Mouse (Mus musculus): ENCODE data around the gene Tmem117. TPM values are rescaled to one million over a fixed set of nuclear protein-coding genes. Genes with fewer than 3 reads are reported as not detected.

The Tmem117 gene
- 2.5 and 3.2 TPM in 2 replicates for polyA plus RNA-seq (2016; fragmentation: Nextera tagmentation; extraction: Ambion mirVana)

- ATAC-seq (ENCODE audit: insufficient number of reproducible peaks, insufficient read depth, low FRiP score, low TSS enrichment), result peak; percentile 71
- no peak within 1 kb of the TSS for H3K27ac ChIP-seq
- 0 out of 2 replicates have a peak, but pooled peaks cover 3% of the 10 kb centered on the region for H3K4me1 ChIP-seq
- peak within 1 kb of the TSS; percentile 70 for H3K4me3 ChIP-seq
- no peaks in the 10 kb centered on the region for H3K36me3 ChIP-seq
- WGBS, result 2% methylated on average over 61 of the region's 96 CpGs
- peak within 1 kb of the TSS; percentile 77 for H3K9ac ChIP-seq
- peak within 1 kb of the TSS; percentile 100 for H3K4me2 ChIP-seq (replicated peaks)
- H3K27me3 ChIP-seq, result peaks cover 32% of the 10 kb centered on the region
- no peaks in the 10 kb centered on the region for H3K9me3 ChIP-seq
Measured at GRCm38 (mm10) chr15:94628830-94629601, at the start of gene Tmem117. Tmem117 (plus strand) TSS chr15:94629232.

DNA sequence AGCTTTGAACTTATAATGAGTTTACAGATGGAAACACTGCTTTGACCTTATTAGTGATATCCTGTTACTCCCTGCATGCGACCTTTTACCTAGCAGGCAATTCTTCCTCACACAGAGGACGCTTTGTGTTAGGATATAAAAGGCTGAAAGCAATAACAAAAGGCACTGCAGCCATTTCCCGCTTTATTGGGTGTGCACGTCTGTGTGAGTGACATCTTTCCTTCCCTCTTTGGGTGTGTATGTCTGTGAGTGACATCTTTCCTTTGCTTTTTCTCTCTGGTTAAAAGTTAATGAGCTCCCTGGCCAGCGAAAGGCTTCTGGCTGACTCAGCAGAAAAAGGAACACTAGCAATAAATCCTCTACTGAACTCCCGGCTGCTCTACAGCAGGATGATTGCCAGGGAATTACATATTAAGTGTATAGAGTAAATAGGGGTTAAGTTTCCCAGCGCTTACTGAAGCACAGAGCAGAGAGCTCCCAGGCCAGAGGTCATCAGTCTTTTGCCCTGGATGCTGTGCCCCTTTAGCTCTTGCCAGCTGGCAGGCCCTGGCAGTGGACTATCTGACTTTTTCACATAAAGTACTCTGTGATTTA is 46.9 kb upstream of the Tmem117 start:
- Histone ChIP-seq H3K4me3 (no peak overlapping the region), H3K9ac (no peak overlapping the region), H3K9me3 (no peaks in the 10 kb centered on the region), H3K27ac (no peak overlapping the region), H3K36me3 (peaks cover 67% of the 10 kb centered on the region), H3K4me1 (no peaks in the 10 kb centered on the region), H3K27me3 (no peaks in the 10 kb centered on the region), H3K4me2 (replicated peaks) (no peak overlapping the region)
- ATAC-seq (ENCODE audit: insufficient number of reproducible peaks, insufficient read depth, low FRiP score, low TSS enrichment), result no peak
- 63% methylated on average over 7 of the region's 7 CpGs for WGBS

GRCm38 (mm10) chr15:94583153-94583552 is 45.9 kb upstream of the Tmem117 start:
- H3K4me3 ChIP-seq, result no peak overlapping the region
- H3K27ac ChIP-seq, result no peak overlapping the region
- no peak overlapping the region for H3K4me2 ChIP-seq (replicated peaks)
- H3K4me1 ChIP-seq, result peaks cover 4% of the 10 kb centered on the region
- no peaks in the 10 kb centered on the region for H3K27me3 ChIP-seq
- no peak overlapping the region for H3K9ac ChIP-seq
- H3K36me3 ChIP-seq, result peaks cover 64% of the 10 kb centered on the region
- WGBS, result 82% methylated on average over 10 of the region's 10 CpGs
- no peaks in the 10 kb centered on the region for H3K9me3 ChIP-seq
- ATAC-seq (ENCODE audit: insufficient number of reproducible peaks, insufficient read depth, low FRiP score, low TSS enrichment), result no peak

DNA sequence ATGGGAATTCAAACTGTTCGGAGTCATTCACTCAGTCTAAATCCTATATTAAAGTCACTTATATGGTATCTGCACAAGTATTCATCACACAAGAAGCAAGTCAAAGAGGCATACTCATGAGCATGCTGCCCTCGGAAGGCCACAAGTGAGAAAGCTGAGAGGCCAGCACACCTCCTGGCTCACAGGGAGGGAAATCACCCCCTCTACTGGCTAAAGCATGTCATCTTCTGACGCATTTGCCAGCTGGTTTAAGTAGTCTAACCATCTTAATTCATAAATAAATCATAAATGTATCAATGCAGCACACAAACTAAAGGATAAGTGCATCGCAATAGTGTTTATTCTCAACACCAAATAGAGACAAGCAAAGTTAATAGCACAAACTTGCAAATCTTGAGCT is 44.3 kb upstream of the Tmem117 start:
- H3K9ac ChIP-seq, result no peak overlapping the region
- 88% methylated on average over 4 of the region's 4 CpGs for WGBS
- ATAC-seq (ENCODE audit: insufficient number of reproducible peaks, insufficient read depth, low FRiP score, low TSS enrichment), result no peak
- H3K9me3 ChIP-seq, result no peaks in the 10 kb centered on the region
- no peaks in the 10 kb centered on the region for H3K27me3 ChIP-seq
- peaks cover 57% of the 10 kb centered on the region for H3K36me3 ChIP-seq
- peaks cover 9% of the 10 kb centered on the region for H3K4me1 ChIP-seq
- H3K4me3 ChIP-seq, result no peak overlapping the region
- H3K4me2 ChIP-seq (replicated peaks), result no peak overlapping the region
- H3K27ac ChIP-seq, result no peak overlapping the region

DNA sequence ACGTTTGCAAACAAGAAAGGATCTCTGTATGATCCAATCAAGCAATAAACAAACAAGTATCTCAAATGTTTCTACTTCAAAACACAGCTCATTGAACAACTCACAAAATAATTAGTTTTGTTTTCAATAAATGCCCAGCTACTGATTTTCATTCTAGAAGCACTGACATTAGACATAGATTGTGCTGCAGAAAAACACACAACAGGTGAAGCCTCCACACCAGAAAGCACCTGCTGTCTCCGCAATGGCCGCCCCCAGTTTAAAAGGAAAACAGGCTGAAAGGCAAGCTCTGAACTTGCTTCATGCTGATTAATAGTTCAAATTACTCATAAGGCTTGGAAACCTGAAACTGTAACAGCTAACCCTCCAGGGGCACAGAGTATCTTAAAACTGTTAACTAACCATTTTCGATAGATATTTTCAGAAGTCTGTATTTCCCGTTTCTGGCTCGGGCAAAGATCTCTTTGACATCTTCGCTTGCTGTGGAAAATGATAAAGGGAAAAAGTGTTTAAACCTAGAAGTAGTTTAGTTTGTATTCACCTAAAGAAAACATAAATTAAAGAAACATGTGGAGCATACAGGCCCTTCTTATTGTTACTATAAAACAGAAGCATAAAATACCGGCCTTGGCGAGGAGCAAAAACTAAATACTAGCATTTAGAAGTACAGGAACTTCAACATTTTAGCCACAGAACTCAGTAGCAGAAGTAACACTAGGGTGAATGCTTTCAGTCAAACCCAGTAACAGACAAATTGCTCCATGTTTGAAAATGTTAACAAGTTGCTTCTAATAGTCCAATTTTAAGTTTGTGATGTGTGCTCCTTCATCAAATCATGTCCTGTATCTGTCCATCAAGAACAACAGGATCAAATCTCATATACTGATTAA is 41.0 kb upstream of the Tmem117 start:
- no peak for ATAC-seq (ENCODE audit: insufficient number of reproducible peaks, insufficient read depth, low FRiP score, low TSS enrichment)
- Histone ChIP-seq H3K27ac (no peak overlapping the region), H3K4me1 (peaks cover 9% of the 10 kb centered on the region), H3K36me3 (peaks cover 26% of the 10 kb centered on the region), H3K4me2 (replicated peaks) (peak overlapping the region; percentile 71), H3K27me3 (no peaks in the 10 kb centered on the region), H3K9me3 (no peaks in the 10 kb centered on the region), H3K9ac (no peak overlapping the region), H3K4me3 (no peak overlapping the region)
- 81% methylated on average over 9 of the region's 9 CpGs for WGBS

GRCm38 (mm10) chr15:94589219-94590075 is 39.6 kb upstream of the Tmem117 start, which contains the start of gene Twf1:
Twf1 (minus strand) TSS chr15:94589889.
- Histone ChIP-seq H3K9me3 (no peaks in the 10 kb centered on the region), H3K4me2 (replicated peaks) (peak within 1 kb of the TSS; percentile 71), H3K4me3 (peak within 1 kb of the TSS; percentile 96), H3K4me1 (peaks cover 9% of the 10 kb centered on the region), H3K36me3 (peaks cover 12% of the 10 kb centered on the region), H3K27ac (peak within 1 kb of the TSS; percentile 75), H3K9ac (peak within 1 kb of the TSS; percentile 85), H3K27me3 (no peaks in the 10 kb centered on the region)
- ATAC-seq (ENCODE audit: insufficient number of reproducible peaks, insufficient read depth, low FRiP score, low TSS enrichment), result peak; percentile 99
- WGBS, result under 1% methylated on average over 68 of the region's 70 CpGs

GRCm38 (mm10) chr15:94590083-94590482 is 38.9 kb upstream of the Tmem117 start:
- H3K9me3 ChIP-seq, result no peaks in the 10 kb centered on the region
- no peak for ATAC-seq (ENCODE audit: insufficient number of reproducible peaks, insufficient read depth, low FRiP score, low TSS enrichment)
- 11% methylated on average over 8 of the region's 8 CpGs for WGBS
- H3K27ac ChIP-seq, result no peak overlapping the region
- no peaks in the 10 kb centered on the region for H3K27me3 ChIP-seq
- H3K36me3 ChIP-seq, result peaks cover 6% of the 10 kb centered on the region; the same call in 1 of the 2 replicates
- peak overlapping the region; percentile 85 for H3K9ac ChIP-seq
- H3K4me1 ChIP-seq, result peaks cover 9% of the 10 kb centered on the region
- H3K4me2 ChIP-seq (replicated peaks), result peak overlapping the region; percentile 71
- H3K4me3 ChIP-seq, result peak overlapping the region; percentile 96

- H3K4me2 ChIP-seq (replicated peaks), result no peak overlapping the region
- no peak overlapping the region for H3K4me3 ChIP-seq
- no peak overlapping the region for H3K9ac ChIP-seq
- H3K27me3 ChIP-seq, result no peaks in the 10 kb centered on the region
- H3K36me3 ChIP-seq, result no peaks in the 10 kb centered on the region
- H3K9me3 ChIP-seq, result no peaks in the 10 kb centered on the region
- 80% methylated on average over 4 of the region's 4 CpGs for WGBS
- H3K4me1 ChIP-seq, result peaks cover 9% of the 10 kb centered on the region
- H3K27ac ChIP-seq, result no peak overlapping the region
- ATAC-seq (ENCODE audit: insufficient number of reproducible peaks, insufficient read depth, low FRiP score, low TSS enrichment), result no peak
Measured at GRCm38 (mm10) chr15:94591356-94591755, 37.7 kb upstream of the Tmem117 start.

DNA sequence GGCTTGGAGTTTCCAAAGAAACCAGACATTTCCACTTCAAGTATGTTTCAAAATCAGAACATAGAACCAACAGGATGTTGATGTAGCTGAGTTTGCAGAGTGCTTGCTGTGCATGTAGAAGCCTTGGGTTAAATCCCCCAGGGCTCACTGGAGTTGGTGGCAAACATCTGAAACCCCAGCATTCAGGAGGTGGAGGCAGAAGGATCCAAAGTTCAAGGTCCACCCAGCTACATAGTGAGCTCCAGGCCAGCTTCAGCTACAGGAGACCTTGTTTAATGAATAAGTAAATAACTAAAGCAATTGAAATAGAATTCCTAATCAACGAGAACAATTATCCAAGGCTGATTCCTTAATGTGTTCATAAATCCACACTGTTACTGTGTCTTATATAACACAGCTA is 35.4 kb upstream of the Tmem117 start:
- Histone ChIP-seq H3K9ac (no peak overlapping the region), H3K27me3 (no peaks in the 10 kb centered on the region), H3K36me3 (no peaks in the 10 kb centered on the region), H3K4me2 (replicated peaks) (no peak overlapping the region), H3K4me3 (no peak overlapping the region), H3K9me3 (no peaks in the 10 kb centered on the region), H3K4me1 (no peaks in the 10 kb centered on the region; the same call in 1 of the 2 replicates), H3K27ac (no peak overlapping the region)
- ATAC-seq (ENCODE audit: insufficient number of reproducible peaks, insufficient read depth, low FRiP score, low TSS enrichment), result no peak
- 85% methylated on average over 1 of the region's 1 CpGs for whole genome bisulfite sequencing

DNA sequence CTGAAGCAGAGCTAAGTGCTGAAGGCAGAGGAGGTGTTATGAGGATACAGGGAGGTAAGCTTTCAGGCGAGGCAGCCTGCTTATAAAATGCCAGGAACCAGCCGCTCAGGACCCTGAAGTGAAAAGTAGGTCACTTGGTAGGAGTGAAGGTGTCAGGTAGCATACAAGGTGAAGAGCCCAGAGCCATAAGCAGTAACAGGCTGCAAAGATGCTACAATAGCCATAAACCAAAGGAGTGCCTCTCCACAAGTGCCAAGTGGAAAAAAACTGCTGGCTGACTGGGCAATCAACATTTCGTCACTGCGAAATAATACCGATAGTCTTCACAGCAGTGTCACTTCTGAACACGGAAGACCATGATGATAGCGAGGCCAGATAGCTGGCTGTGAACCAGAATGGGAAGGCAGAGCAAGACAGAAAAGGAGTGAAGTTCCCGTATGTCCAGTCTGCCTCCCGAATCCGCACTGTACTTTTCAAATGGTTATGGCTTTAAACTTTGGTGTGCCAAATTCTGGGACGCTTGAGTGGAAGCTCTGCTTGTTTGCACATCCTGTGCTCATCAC is 28.8 kb upstream of the Tmem117 start:
- H3K27me3 ChIP-seq, result no peaks in the 10 kb centered on the region
- WGBS, result 80% methylated on average over 11 of the region's 11 CpGs

More for the DNA sequence above, 28.8 kb upstream of the Tmem117 start:
- no peak for ATAC-seq (ENCODE audit: insufficient number of reproducible peaks, insufficient read depth, low FRiP score, low TSS enrichment)
- H3K4me2 ChIP-seq (replicated peaks), result no peak overlapping the region
- H3K9ac ChIP-seq, result no peak overlapping the region
- H3K4me1 ChIP-seq, result no peaks in the 10 kb centered on the region
- no peak overlapping the region for H3K27ac ChIP-seq
- H3K9me3 ChIP-seq, result no peaks in the 10 kb centered on the region
- H3K36me3 ChIP-seq, result no peaks in the 10 kb centered on the region
- no peak overlapping the region for H3K4me3 ChIP-seq

Data from embryonic facial prominence, embryonic 12.5 days (tissue).